Mouse (Mus musculus) thymus, adult 2 months (tissue): Measurements from ENCODE around the gene Gm10642.

Experiments used
- CTCF ChIP-seq: fragments of 200-500 bp; IDR thresholded peaks from 2 replicates; pipeline ENCODE4 v1.5.1; 2012; ENCODE audit warnings: mild to moderate bottlenecking, control low read depth, low read length, moderate library complexity, borderline replicate concordance; ENCODE audit not compliant: control insufficient read depth, poor library complexity, insufficient read depth; ENCODE audit errors: extremely low read depth
- POLR2A ChIP-seq: fragments of 200-500 bp; IDR thresholded peaks from 2 replicates; pipeline ENCODE4 v1.6.1; 2012; ENCODE audit warnings: mild to moderate bottlenecking, low read length, control low read depth, moderate library complexity; ENCODE audit not compliant: control insufficient read depth, poor library complexity, insufficient read depth; ENCODE audit errors: extremely low read depth

DNA sequence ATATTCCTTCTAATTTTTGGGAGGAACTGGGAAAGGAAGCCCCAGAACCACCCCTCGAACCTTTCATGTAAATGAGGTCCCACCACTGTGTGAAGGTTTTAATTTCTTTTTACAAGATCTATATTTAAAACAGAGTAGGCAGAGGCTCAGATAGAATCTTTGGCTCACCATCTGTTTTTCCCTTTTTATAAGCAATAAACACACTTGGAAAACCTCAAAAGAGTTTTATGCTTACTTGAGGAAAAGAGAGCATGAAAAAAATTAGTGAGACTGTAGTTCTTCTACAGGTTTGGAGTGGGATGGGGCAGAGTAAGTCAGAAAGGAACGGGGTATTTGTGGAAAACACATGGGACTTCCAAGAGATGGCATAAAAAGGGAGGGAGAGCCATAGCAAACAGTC, 3.8 kb upstream of the Gm10642 start:
- TF ChIP-seq POLR2A (no peak), CTCF (no peak)
